Mouse (Mus musculus): ENCODE data around the gene Colgalt1. TPM values are rescaled to one million over a fixed set of nuclear protein-coding genes. Genes with fewer than 3 reads are reported as not detected.

The Colgalt1 gene
- total RNA-seq, 2 experiments from 2014 or later = 65.9 to 71.6 TPM

DNA sequence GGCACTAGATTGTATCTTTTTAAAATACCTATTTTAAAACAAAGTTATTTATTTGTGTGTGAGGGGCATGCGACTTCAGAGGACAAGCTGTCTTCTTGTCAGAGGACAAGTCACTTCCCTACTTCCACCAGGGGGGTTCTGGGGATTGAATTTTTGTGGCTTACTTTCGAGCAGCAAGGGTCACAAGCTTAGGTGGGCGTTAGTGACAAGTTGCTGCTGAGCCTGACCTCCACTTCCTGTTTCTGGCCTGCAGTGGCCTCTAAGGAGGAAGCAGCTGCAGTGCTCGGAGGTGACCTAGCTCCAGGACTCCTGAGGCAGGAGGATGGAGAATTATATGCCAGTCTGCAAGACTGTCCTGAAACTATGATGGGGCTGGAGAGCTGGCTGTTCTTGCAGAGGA is 2.6 kb downstream of the Colgalt1 start:
- DNase-seq (ENCODE audit: extremely low spot score in 1 of 2, low spot score in 2 of 2) = no peak
- intact Hi-C loops (cut with DNase I) = no loop called here

DNA sequence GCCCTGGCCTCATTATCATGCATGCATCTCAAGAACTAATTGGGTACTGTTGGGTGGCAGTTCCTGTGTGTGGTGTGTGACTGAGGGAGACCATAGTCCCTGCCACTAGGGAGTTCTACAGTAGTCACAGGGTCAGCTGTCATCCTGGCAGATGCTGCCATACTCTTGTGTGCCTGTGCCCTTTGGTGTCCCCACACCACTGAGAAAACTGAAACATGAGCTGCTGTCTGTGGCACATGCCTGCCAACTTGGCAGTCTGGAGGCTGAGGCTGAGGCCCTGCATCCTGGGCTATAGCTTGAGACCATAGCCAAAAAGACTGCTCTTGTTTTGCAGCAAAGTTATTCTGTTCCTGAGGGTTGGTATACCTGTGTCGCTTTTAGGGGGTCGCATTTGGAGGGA is 9.0 kb downstream of the Colgalt1 start:
- no peak for DNase-seq (ENCODE audit: extremely low spot score in 1 of 2, low spot score in 2 of 2)
- intact Hi-C loops (cut with DNase I) = no loop called here

DNA sequence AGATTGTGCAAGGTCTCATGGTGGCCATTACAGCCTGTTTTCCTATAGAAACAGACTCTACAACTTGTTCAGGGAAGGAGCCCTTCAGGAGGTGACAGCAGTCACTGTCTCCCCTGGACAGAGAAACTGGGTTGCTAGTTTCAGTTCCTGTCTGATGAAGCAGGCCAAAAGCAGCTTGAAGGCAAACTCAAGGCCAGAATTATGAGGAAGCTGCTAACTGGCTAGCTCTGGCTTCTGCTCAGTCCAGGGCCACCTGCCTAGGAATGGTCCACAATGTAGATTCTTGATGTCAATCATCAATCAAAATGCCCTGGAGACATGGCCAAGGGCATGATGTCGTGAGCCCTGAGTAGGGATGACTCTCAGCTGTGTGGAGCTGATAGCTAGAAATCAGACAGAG is 14.3 kb downstream of the Colgalt1 start:
- no peak for DNase-seq (ENCODE audit: extremely low spot score in 1 of 2, low spot score in 2 of 2)
- intact Hi-C loops (cut with DNase I) = no loop called here

DNA sequence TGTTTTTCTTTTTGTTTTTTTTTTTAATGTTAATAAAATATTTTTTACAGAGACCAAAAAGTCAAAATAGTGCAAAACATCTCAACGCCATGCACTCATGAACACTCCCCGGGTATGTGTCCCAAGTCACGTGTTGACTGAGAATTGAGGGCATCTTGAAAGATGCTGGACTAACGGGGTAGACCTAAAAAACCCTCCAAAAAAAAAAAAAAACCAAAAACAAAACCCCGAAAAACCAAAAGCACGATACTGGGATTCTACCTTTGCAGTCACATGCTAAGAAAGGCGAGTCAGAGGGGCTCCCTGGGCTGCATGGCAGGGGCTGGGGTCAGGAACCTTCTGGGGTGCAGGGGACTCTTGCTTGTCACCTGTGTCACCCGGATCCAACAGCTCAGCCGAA is 16.0 kb downstream of the Colgalt1 start:
- intact Hi-C loops (cut with DNase I) = no loop called here
- DNase-seq (ENCODE audit: extremely low spot score in 1 of 2, low spot score in 2 of 2) = no peak

DNA sequence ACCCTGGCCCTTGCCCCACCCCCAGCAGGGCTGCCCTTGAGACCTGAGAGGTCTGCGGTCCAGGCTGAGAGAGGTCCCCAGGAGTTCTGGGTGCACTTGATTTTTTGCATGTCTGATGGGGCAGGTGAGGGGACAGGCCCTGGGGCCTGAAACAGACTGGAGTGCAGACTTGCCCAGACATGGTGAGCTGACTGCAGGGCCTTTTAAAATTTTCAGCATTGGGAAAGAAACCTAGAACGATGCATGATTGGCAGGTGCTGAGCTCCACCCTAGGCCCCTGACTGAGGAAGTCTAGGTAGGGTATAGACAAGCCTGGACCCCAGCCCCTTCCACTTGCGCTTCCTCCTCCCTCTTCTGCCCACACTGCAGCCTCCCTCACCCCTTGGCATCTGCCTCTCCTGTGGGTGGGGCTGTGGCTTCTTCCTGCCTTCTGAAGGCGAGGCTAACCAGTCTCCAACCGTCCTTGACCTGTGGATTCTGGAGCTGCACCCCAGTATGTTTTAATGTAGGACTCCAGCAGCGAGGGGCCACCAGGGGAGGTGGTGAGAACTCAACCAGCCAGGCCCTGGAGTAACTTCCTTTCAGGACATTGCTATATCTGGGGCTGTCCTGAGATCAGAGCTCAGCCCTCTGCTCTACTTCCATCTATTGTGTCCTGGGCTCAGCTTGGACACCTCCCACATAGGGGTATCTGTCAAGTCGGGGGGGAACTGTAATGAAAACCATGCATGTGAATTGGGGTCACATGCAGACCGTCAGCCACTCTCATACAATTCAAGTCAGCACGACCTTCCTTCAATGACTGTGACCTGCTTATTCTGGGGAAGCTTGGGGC is 16.7 kb downstream of the Colgalt1 start:
- intact Hi-C loops (cut with DNase I) = no loop called here
- peak in 1 of 2 experiments; percentile 47 for DNase-seq (ENCODE audit: extremely low spot score in 1 of 2, low spot score in 2 of 2)

DNA sequence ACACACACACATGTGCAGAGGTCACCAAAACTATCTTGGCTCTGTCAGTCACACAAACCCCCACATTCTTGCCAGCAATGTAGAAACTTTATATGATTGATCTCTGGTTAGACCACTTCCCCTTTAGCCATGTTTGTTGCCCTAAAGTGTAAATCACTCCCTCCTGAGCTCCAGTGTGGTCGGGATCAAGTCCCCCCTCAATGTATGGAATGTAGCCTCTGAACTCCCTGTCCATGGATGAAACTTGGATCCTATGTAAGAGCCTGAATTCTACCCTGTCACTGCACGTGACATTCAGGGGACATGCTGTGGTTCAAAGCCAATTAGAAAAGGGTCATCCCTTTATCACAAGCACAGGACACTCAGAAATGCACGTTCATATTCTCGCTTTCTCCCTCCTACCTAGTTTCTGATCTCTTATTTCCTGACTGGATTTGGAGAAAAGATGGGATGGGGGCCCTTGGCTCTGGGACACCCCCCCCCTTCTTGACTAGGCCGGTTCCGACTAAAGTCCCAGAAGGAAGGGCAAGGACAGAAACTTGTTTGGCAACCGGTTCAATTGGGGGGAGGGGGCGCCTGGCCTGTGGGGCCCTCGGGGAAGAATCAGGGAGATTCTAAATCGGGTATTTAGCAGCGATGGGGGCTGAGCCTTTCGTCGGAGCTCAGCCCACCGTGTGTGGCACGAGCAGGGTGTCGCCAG is 17.7 kb downstream of the Colgalt1 start:
- no peak for DNase-seq (ENCODE audit: extremely low spot score in 1 of 2, low spot score in 2 of 2)
- intact Hi-C loops (cut with DNase I) = no loop called here

DNA sequence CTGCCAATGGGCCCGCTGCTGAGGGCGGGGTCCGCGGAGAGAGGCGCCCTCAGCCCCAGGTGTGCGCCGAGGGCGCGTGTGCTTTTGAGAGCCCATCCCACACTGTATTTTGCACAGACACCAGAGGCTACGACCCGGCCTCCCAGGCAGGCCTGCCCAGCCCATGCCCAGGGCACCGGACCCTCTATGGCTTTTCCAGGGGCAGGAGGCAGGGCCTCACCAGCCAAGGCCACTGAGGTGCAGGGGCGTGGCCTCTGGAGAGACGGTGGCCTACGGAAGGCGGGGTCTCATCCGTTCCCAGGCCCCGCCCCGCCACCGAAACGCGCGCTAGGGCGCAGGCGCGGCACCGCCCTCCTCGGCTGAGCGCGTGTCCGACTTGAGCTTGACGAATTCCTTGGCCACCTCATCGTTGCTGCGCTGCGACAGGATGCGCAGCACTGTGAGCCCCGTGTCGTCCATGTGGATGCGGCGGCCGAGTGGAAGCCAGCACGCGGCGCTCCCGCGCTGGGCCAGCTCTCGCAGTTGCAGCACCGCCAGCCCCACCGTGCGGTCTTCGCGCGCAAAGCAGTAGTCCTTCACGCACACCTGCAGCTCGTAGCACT is 18.4 kb downstream of the Colgalt1 start:
- intact Hi-C loops (cut with DNase I) = no loop called here
- peak; percentile 85 to 94 for DNase-seq (ENCODE audit: extremely low spot score in 1 of 2, low spot score in 2 of 2)

DNA sequence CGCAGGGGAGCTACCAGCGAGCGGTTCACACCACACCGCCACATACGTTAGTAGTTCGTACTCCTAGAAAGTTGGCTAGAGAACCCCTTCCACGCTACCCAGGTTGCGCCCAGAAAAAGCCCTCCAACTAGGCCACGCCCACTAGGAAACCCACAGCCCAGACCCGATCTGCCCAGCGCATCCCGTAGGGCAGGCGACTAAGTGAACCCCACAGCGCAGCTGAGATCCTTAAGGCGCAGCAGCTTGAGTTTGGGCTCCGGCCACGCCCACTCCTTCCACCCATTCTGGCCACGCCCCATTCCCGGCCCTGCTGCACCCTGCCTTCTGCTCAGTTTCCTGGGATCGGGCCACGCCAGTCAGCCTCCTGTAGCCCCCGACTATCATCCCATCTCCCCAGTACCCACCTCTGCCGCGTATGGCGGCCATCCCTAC is 19.0 kb downstream of the Colgalt1 start:
- DNase-seq (ENCODE audit: extremely low spot score in 1 of 2, low spot score in 2 of 2) = peak in 1 of 2 experiments; percentile 68
- intact Hi-C loops (cut with DNase I) = no loop called here

DNA sequence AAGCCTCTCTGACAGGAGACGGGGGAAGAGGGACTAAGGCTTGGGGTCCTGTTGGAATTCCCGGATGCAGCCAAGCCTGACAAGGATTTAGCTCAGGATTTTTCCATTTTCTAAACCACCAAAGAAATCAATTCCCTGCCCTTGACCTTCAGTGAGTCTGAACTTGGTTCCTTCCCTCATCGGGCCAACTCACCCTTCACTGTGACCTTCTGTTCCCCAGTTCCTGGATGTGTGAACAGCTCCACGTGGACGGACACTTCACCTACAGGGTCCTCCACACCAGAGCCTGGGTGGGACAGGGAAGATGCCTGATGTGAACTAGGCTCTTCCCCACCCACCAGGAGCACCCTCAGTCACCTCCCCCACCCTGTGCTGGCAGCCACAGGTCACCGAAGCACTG is 20.0 kb downstream of the Colgalt1 start:
- DNase-seq (ENCODE audit: extremely low spot score in 1 of 2, low spot score in 2 of 2) = no peak
- intact Hi-C loops (cut with DNase I) = no loop called here

DNA sequence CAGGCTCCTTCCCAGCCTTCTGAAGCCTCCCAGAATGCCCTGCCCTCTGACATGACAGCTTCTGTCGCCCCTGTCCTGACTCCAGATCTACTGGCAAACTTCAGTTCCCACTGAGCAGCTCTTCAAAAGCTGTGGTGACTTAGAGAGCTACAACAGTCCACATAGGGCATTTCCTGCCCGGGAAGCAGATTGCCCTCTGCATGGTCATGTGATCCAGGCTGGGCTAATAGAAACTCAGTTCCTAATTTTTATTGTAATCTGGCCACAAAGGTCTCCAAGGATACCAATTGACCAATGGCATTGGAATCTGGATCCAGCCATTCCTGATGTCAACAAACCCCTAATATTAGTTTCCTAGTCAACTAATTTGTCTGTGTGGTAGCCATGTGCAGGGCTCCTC is 21.1 kb downstream of the Colgalt1 start:
- intact Hi-C loops (cut with DNase I) = no loop called here
- DNase-seq (ENCODE audit: extremely low spot score in 1 of 2, low spot score in 2 of 2) = no peak

DNA sequence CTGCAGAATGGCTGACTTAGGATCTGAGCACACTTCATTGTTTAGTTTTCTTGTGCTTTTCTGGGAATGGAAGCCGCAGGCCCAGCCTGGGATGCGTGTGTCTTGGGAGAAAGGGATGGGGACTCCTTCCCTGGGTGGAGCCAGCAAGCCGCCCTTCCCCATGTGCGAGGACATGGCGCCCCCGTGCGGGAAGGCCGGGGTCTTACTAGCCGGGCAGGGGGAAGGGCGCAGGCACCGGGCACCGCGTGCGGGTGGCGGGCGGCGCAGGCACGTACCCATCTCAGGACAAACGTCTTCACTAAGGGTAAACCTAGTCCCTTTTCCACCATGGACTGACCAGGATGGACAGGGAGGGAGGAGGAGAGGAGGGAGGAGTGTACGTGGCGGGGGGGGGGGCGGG is 22.4 kb downstream of the Colgalt1 start:
- intact Hi-C loops (cut with DNase I) = no loop called here
- DNase-seq (ENCODE audit: extremely low spot score in 1 of 2, low spot score in 2 of 2) = peak in 1 of 2 experiments; percentile 73

DNA sequence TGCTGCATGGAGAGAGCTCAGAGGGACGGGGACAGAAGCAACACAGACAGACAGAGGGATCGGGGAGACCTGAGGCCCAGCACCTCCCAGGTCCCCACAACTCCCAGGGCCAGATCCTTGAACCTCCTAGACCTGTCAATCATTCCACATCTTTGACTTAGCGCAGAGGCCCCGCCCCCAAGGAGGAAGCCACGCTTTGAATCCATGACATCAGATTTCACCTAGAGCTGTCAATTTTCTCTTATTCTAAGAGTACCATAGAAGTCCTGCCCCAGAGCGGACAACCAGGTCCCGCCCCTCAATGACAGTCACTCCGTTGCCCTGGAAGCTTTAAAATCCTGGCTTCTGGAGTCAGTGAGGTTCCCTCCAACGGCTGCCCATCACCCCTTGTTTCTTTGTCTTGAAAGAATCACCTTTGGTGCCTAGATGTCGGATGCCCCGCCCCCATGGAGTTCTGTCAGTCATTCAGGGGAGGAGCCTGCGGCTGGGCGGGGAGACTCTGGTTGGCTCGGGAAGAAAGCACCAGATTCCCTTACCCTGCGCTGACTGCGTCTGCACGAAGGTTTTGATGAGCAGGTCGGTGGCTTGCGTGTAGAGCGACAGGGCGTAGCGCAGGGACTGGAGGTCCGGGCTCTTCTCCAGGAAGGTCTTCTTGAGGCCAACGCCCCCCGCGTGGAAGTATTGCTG is 23.3 kb downstream of the Colgalt1 start:
- DNase-seq (ENCODE audit: extremely low spot score in 1 of 2, low spot score in 2 of 2) = peak in 1 of 2 experiments; percentile 74
- intact Hi-C loops (cut with DNase I) = no loop called here

DNA sequence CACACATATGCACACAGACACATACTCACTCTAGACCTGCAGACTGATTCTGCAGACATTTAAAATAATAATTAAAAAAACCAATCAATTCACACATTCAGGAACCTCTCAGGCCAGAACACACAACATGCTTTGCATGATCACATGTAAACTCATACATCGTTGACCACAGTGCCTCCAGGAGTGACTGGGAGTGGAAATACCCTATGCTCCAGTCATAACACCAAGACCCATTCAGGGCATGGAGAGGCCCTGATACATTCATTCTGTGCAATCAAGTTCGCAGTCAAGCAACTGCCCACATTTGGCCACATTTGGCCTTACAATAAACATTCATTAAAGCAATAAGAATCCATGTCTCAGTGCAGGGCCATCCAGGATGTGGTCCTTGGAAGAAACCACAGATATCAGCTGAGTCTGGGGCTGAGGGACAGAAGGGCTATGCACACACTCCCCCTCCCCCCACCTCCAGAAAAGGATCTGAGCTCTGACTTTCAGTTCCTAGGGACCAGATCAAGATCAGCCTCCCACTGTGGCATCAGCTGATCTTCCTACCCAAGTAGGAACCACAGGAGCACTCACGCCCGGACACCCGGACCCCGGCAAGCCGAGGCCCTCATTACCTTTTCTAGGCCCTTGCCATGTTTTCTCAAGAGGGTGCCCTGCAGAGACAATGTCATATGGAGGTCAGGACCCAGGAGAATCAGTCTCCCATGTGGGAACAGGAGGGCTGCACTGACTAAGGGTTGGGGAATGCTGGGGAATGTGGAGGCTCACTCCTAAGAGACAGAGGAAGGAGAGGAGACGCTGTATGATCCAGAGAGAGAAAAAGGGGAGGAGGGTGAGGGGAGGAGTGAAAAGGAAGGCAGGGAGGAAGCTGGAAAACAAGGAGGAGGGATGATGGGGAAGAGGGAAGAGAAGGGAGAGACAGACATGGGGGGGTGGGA is 26.6 kb downstream of the Colgalt1 start:
- DNase-seq (ENCODE audit: extremely low spot score in 1 of 2, low spot score in 2 of 2) = no peak
- intact Hi-C loops (cut with DNase I) = no loop called here

DNA sequence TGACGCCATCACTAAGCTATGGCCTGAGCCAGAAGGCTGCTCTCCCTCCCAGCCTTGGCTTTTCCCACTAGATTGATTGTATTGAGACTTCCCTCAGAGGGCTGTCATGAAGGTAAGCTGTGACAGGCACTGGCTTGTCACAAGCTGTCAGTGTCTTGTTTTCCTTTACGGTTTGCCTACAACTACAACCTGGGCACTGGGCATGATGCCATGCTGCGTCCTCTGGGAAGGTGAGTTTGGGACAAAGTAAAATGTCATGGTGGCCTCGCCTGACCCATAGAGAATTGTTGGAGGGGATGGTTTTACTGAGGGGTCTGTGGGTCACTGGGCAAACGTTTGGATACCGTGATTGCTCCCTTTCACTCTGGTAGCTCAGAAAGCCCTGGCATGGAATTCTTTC is 27.5 kb downstream of the Colgalt1 start:
- intact Hi-C loops (cut with DNase I) = no loop called here
- DNase-seq (ENCODE audit: extremely low spot score in 1 of 2, low spot score in 2 of 2) = no peak

DNA sequence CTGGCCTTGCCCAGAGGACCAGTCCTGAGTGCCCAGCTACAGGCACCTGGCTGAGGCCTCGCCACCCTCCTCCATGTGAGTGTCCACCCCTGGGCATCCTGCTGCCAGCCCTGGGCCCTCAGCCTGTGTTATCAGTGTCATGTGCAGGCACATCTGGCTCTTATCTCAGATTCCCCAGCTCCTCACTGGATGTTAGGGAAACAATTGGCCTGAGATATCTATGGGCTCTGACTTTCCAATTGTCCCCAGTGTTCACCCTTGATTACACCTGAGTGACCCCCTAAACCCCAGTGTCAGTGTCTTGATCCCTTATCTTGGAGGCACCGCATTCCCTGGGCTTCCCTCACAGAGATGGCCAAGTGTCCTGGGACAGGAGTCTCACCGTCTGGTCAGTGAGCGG is 28.5 kb downstream of the Colgalt1 start:
- intact Hi-C loops (cut with DNase I) = no loop called here

DNA sequence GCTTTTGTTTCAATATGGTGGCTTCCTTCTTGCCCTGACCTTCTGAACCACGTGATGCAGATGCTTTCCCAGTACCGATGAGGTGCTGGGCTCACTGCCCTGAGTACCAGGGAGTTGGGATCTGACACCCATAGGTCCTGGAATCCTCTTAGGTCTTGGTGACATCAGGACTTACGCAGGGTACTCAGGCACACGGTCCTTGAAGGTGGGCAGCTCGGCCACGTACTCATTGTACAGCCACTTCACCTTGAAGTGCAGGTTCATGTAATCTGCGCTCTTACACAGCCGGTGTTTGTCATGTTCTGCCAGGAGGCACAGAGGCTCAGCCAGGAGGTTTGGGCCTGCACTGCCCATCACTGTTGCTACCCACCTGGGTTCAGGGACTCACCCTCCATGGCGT is 34.7 kb downstream of the Colgalt1 start:
- no peak for DNase-seq (ENCODE audit: extremely low spot score in 1 of 2, low spot score in 2 of 2)
- intact Hi-C loops (cut with DNase I) = no loop called here

More for the DNA sequence above, 28.5 kb downstream of the Colgalt1 start:
- DNase-seq (ENCODE audit: extremely low spot score in 1 of 2, low spot score in 2 of 2) = no peak

DNA sequence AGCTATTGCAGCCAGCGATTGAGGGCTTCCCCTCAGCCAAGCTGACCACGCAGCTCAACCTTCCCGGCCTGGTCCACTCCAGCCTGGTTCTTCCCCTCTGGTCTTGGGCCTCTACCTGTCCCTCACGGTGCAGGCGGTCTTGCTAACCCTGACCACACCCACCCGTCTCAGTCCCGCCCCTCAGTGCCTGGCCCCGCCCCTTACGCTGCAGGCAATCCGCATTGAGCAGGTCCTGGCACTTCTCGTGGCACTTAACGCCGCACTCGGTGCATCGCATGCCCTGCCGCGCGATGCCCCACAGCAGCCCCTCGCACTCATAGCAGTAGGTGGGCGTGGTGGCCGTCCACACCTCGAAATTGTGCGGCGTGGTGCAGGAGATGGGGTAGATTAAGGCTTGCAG is 43.8 kb downstream of the Colgalt1 start:
- intact Hi-C loops (cut with DNase I) = no loop called here
- peak in 1 of 2 experiments; percentile 39 for DNase-seq (ENCODE audit: extremely low spot score in 1 of 2, low spot score in 2 of 2)

DNA sequence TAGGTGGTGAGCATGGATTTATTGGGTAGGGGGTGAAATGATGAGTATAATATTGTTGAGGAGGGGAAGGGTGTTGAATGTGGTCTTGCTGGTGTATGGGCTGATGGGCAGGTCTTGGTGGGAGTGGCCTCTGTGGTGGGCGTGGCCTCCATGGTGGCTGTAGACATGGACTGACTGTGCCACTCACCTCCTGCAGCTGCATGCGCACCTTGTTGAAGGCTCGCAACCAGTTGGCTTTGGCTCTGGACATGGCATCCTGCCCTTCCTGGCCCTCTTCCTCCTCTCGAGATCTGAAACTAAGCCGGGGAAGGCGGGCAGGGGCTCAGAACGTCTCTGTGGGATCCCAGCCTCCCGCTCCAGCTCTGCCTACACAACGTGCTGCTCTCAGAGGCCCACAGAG is 47.0 kb downstream of the Colgalt1 start:
- intact Hi-C loops (cut with DNase I) = no loop called here
- DNase-seq (ENCODE audit: extremely low spot score in 1 of 2, low spot score in 2 of 2) = peak in 1 of 2 experiments; percentile 50
